In the genomic region with DNA sequence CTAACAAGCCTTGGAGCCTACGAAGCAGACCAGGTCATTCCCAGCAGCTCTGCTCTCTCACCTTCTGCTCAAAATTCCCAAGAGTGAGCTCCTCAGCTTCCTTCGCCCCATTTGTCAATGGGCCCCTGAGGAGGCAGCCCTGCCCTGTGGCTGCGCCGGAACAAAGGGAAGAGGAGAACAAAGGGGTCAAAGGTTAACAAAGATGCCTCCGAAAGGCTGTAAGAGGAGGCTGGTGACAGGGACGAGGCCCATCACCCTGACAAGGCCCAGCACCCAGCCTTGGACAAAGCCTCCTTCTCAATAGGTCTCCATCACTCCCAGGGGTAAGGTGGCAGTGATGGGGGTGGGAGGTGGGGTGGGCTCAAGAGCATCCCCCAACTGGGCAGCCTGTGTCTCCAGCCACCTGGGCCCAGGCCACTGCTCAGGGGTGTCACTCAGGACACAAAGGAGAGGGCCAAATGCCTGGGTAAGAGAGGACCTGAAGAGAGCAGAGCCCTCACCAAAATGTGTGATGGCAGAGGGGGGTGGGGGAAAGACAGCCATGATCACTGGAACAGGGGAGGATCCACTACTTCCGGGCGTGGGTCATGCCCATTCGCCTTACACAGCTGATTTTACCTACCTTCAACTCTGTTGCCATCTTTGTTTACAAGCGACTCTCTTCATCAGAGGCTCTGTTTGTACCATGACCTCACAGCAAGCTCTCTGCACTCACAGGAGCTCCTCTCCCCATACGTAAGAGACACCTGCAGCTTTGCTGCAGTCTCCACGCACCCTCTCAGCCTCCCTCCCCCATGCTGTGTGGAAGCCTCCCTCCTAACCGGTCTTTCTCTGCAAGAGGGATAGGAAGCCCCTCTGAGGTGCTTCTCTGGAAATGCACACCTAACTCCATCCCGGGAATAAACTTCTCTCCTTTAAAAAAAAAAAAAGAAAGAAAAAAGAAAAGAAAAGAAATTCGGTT, we compare ENCODE assay signal across 10 mouse cellular contexts. TPM values are rescaled to one million over a fixed set of nuclear protein-coding genes. Genes with fewer than 3 reads are reported as not detected.
DNase-seq lines count a peak whose midpoint lies in the region; ATAC-seq lines count a peak whose summit lies in the region.
"Had no signal": no experiment of that assay in that cellular context is flagged by ENCODE, and none has a peak within 500 bp of the region (broad histone marks: within the 10 kb centered on the region; RNA-seq: fewer than 3 reads in every experiment).

No protein-coding gene starts in this region.

- H3K36me3 ChIP-seq in kidney, embryonic 16.5 days (ENCODE audit: insufficient read depth, low read length), result no peaks in the 10 kb centered on the region
- H3K36me3 ChIP-seq in hindbrain, embryonic 13.5 days, result no peaks in the 10 kb centered on the region
- H3K36me3 ChIP-seq: kidney, embryonic 15.5 days had no signal

- H3K9me3 ChIP-seq in kidney, embryonic 16.5 days (ENCODE audit: low read length), result no peaks in the 10 kb centered on the region
- H3K9me3 ChIP-seq in hindbrain, embryonic 13.5 days, result no peaks in the 10 kb centered on the region
- H3K9me3 ChIP-seq: kidney, embryonic 15.5 days had no signal

- H3K9ac ChIP-seq in kidney, embryonic 16.5 days (replicated peaks; ENCODE audit: low read length), result no peak overlapping the region
- H3K9ac ChIP-seq in hindbrain, embryonic 13.5 days, result no peak overlapping the region

- no peak overlapping the region for H3K4me3 ChIP-seq in kidney, embryonic 16.5 days (ENCODE audit: low read length)
- H3K4me3 ChIP-seq in hindbrain, embryonic 13.5 days, result no peak overlapping the region
- H3K4me3 ChIP-seq: kidney, embryonic 15.5 days had no signal

- 45% methylated on average over 15 of the region's 15 CpGs for WGBS in kidney, embryonic 16.5 days
- WGBS in hindbrain, embryonic 13.5 days, result 16% methylated on average over 15 of the region's 15 CpGs

- H3K4me1 ChIP-seq in kidney, embryonic 16.5 days (ENCODE audit: insufficient read depth, low read length), result peaks cover 62% of the 10 kb centered on the region
- H3K4me1 ChIP-seq in hindbrain, embryonic 13.5 days (replicated peaks), result peaks cover 55% of the 10 kb centered on the region

- ATAC-seq in kidney, embryonic 16.5 days (ENCODE audit: low FRiP score, low TSS enrichment), result peak; percentile 37; the same call in 1 of the 2 replicates
- 0 out of 2 replicates have a peak, but pooled peaks have one; percentile 33 for ATAC-seq in hindbrain, embryonic 13.5 days (ENCODE audit: low FRiP score)

- no peak overlapping the region for H3K27ac ChIP-seq in kidney, embryonic 16.5 days (ENCODE audit: low read length)
- no peak overlapping the region; the same call in 1 of the 2 replicates for H3K27ac ChIP-seq in hindbrain, embryonic 13.5 days
- H3K27ac ChIP-seq: kidney, embryonic 15.5 days had no signal

- no peak for DNase-seq in kidney, postnatal 4 days
- peak; percentile 75 for DNase-seq in embryo, embryonic 9.5 days (ENCODE audit: extremely low spot score)
- DNase-seq in retina, embryonic 14.5 days (ENCODE audit: low spot score), result peak; percentile 60
- no peak for DNase-seq in adrenal gland, postnatal 4 days (ENCODE audit: low spot score in 2 of 2)
- DNase-seq in thymus, postnatal 14 days, result no peak
- DNase-seq in kidney, postnatal 14 days, result no peak

- no peak overlapping the region for H3K4me2 ChIP-seq in kidney, embryonic 16.5 days (replicated peaks; ENCODE audit: low read depth, low read length)
- H3K4me2 ChIP-seq in hindbrain, embryonic 13.5 days, result no peak overlapping the region
- H3K4me2 ChIP-seq: kidney, embryonic 15.5 days had no signal

- H3K27me3 ChIP-seq in kidney, embryonic 16.5 days (ENCODE audit: insufficient read depth, low read length), result peaks cover 4% of the 10 kb centered on the region
- H3K27me3 ChIP-seq in hindbrain, embryonic 13.5 days, result peaks cover 23% of the 10 kb centered on the region; the same call in 1 of the 2 replicates

RNA-seq across cellular contexts. Expression of gene Ror2, which starts 51.8 kb away (rescaled TPM):
- 9.9 and 10.4 TPM in 2 replicates for polyA plus RNA-seq in kidney, embryonic 16.5 days (2015; fragmentation: Nextera tagmentation; extraction: Ambion mirVana)
- polyA plus RNA-seq in hindbrain, embryonic 13.5 days (2015; fragmentation: Nextera tagmentation; extraction: Ambion mirVana), result 3.5 and 4.7 TPM in 2 replicates
- 10 to 100 TPM; 12.8 to 13.1 TPM for total RNA-seq in adrenal gland, postnatal 4 days (2021)
- total RNA-seq: MEL had no signal

Comparison
In these comparisons a context has a peak if more than half of its experiments do, and no peak if none do; other contexts are left out.
1. DNase-seq: peak in embryo, embryonic 9.5 days (single experiment) and retina, embryonic 14.5 days (single experiment); none in kidney, postnatal 4 days (0 of 2), adrenal gland, postnatal 4 days (0 of 2), thymus, postnatal 14 days (single experiment) and kidney, postnatal 14 days (single experiment).